Mouse (Mus musculus) adrenal gland, adult 2 months (tissue): ENCODE data around the gene Gja1. TPM values are rescaled to one million over a fixed set of nuclear protein-coding genes. Genes with fewer than 3 reads are reported as not detected.
"Not testable (repeated sequence)": the region's sequence is repeated elsewhere in the genome, so short reads cannot be mapped to it uniquely, and the experiment has no call there.

Experiments
- DNase-seq: peaks from one replicate; pipeline ENCODE4 v3.0.0; 2021
- long read RNA-seq: library from polyadenylated mRNA; stranded (forward); transcript quantifications from one replicate; pipeline ENCODE4 v2.0.0, GENCODE M21; 2021
- polyA plus RNA-seq: library from polyadenylated mRNA; depleted of rRNA; stranded (reverse); fragments of >200 nt; gene quantifications from 2 replicates; pipeline ENCODE4 v1.2.3, GENCODE M21; 2012; rRNA removed
- total RNA-seq, 2 experiments: library from RNA; stranded (reverse); gene quantifications; 2 replicates each; pipeline ENCODE4 v1.2.3; 2021

Gja1 gene
- total RNA-seq (100 to 1,000 TPM; 164 to 450 TPM), polyA plus RNA-seq (15.2 and 26.8 TPM in 2 replicates)
- long read RNA-seq, transcript Gja1-201 (2 exons, 3,071 nt) = major isoform, 175 of 191 reads
- long read RNA-seq, partial matches to known transcripts = 12 of 191 reads
- long read RNA-seq, other reads (novel, unspliced or antisense) = 3 of 191 reads

GRCm38 (mm10) chr10:56377097-56377965 lies at the start of gene Gja1:
Gja1 (plus strand) TSS chr10:56377330.
- DNase-seq = peak; percentile 85

GRCm38 (mm10) chr10:56338851-56339489 lies 38.2 kb upstream of the Gja1 start:
- peak; percentile 77 for DNase-seq

- no peak for DNase-seq
Measured at GRCm38 (mm10) chr10:56360472-56360871, 16.7 kb upstream of the Gja1 start.

GRCm38 (mm10) chr10:56369073-56369472 lies 8.1 kb upstream of the Gja1 start:
- peak; percentile 74 for DNase-seq

- no peak for DNase-seq
Measured at GRCm38 (mm10) chr10:56373021-56373720, 4.0 kb upstream of the Gja1 start.

- DNase-seq = no peak
Measured at GRCm38 (mm10) chr10:56374169-56374568, 3.0 kb upstream of the Gja1 start.

GRCm38 (mm10) chr10:56375906-56376468 lies 1.1 kb upstream of the Gja1 start:
- DNase-seq = no peak

GRCm38 (mm10) chr10:56377966-56378647 lies 977 bp downstream of the Gja1 start:
- peak; percentile 47 for DNase-seq

- peak; percentile 73 for DNase-seq
Measured at GRCm38 (mm10) chr10:56378648-56379254, 1.6 kb downstream of the Gja1 start.

GRCm38 (mm10) chr10:56379720-56380119 lies 2.6 kb downstream of the Gja1 start:
- no peak for DNase-seq

- DNase-seq = no peak
Measured at GRCm38 (mm10) chr10:56385195-56386109, 8.3 kb downstream of the Gja1 start.

- no peak for DNase-seq
Measured at GRCm38 (mm10) chr10:56393095-56393784, 16.1 kb downstream of the Gja1 start.

- not testable (repeated sequence) for DNase-seq
Measured at GRCm38 (mm10) chr10:56393815-56394417, 16.8 kb downstream of the Gja1 start.

GRCm38 (mm10) chr10:56397875-56398274 lies 20.7 kb downstream of the Gja1 start:
- no peak for DNase-seq

GRCm38 (mm10) chr10:56398310-56398709 lies 21.2 kb downstream of the Gja1 start:
- DNase-seq = no peak

- not testable (repeated sequence) for DNase-seq
Measured at GRCm38 (mm10) chr10:56401396-56401795, 24.3 kb downstream of the Gja1 start.

- no peak for DNase-seq
Measured at GRCm38 (mm10) chr10:56405934-56406333, 28.8 kb downstream of the Gja1 start.

- no peak for DNase-seq
Measured at GRCm38 (mm10) chr10:56406386-56407130, 29.4 kb downstream of the Gja1 start.
